Mouse (Mus musculus) erythroblast, embryonic 14.5 days (primary cell): ENCODE results near the gene Alg2.

Experiments used
- GATA1 ChIP-seq: IDR thresholded peaks from 2 replicates; pipeline ENCODE4 v1.6.1; 2012; ENCODE audit warnings: low read length, inconsistent platforms, mixed read lengths
- TAL1 ChIP-seq: IDR thresholded peaks from 3 replicates; pipeline ENCODE4 v1.6.1; 2012; ENCODE audit warnings: low read length, inconsistent platforms, mixed read lengths

- no peak for TF ChIP-seq GATA1
- TF ChIP-seq TAL1 = no peak
These were observed 20.6 kb upstream of the Alg2 start for GRCm38 (mm10) chr4:47494686-47495085.
